Mouse (Mus musculus) forebrain, embryonic 15.5 days (tissue): Measurements from ENCODE around the gene Pon1. TPM values are rescaled to one million over a fixed set of nuclear protein-coding genes. Genes with fewer than 3 reads are reported as not detected.

Experiments used
- ATAC-seq: fragments of 200-750 bp; cut with Nextera tagmentation; replicated peaks from 2 replicates; pipeline ENCODE4 v1.8.0; 2017; ENCODE audit warnings: mild to moderate bottlenecking, moderate TSS enrichment, moderate library complexity
- H3K27ac ChIP-seq: fragments of 300-500 bp; sonication (generic); replicated peaks from 2 replicates; pipeline ENCODE4 v1.5.1; 2015; ENCODE audit warnings: mild to moderate bottlenecking, inconsistent platforms
- H3K27me3 ChIP-seq: fragments of 300-500 bp; sonication (generic); 2 replicates; pipeline ENCODE4 v1.6.1; 2015; ENCODE audit warnings: inconsistent platforms
- H3K36me3 ChIP-seq: fragments of 300-500 bp; sonication (generic); 2 replicates; pipeline ENCODE4 v1.6.1; 2015; ENCODE audit warnings: mild to moderate bottlenecking, inconsistent platforms
- H3K4me1 ChIP-seq: fragments of 300-500 bp; sonication (generic); 2 replicates; pipeline ENCODE4 v1.6.1; 2015; ENCODE audit warnings: inconsistent platforms
- H3K4me2 ChIP-seq: fragments of 300-500 bp; sonication (generic); replicated peaks from 2 replicates; pipeline ENCODE4 v1.6.1; 2015; ENCODE audit warnings: mild to moderate bottlenecking, inconsistent platforms
- H3K4me3 ChIP-seq: fragments of 300-500 bp; sonication (generic); 2 replicates; pipeline ENCODE4 v1.5.1; 2015; ENCODE audit warnings: mild to moderate bottlenecking, inconsistent platforms
- H3K9ac ChIP-seq: fragments of 300-500 bp; sonication (generic); replicated peaks from 2 replicates; pipeline ENCODE4 v1.6.1; 2015; ENCODE audit warnings: mild to moderate bottlenecking, inconsistent platforms
- H3K9me3 ChIP-seq: fragments of 300-500 bp; sonication (generic); 2 replicates; pipeline ENCODE4 v1.6.1; 2016; ENCODE audit warnings: inconsistent platforms
- WGBS: fragments of 180-500 bp; shearing (Covaris S2); methylation state at CpG from one replicate; pipeline ENCODE4 v1.1.7; 2015; ENCODE audit warnings: mixed read lengths; 5-methylcytosine and 5-hydroxymethylcytosine counted together
- polyA plus RNA-seq: library from polyadenylated mRNA; unstranded; fragments of >200 nt; fragmentation: Nextera tagmentation; extraction: Ambion mirVana; gene quantifications from 2 replicates; pipeline ENCODE4 v1.2.1, GENCODE M21; 2015

The Pon1 gene
- polyA plus RNA-seq, 1 experiment from 2014 or later = 1.1 TPM

GRCm38 (mm10) chr6:5119181-5119910 is 74.4 kb downstream of the Pon1 start:
- H3K4me1 ChIP-seq = peaks cover 10% of the 10 kb centered on the region
- H3K9ac ChIP-seq = no peak overlapping the region
- no peaks in the 10 kb centered on the region for H3K27me3 ChIP-seq
- no peak overlapping the region for H3K4me3 ChIP-seq
- H3K9me3 ChIP-seq = no peaks in the 10 kb centered on the region
- H3K27ac ChIP-seq = no peak overlapping the region
- ATAC-seq = 0 out of 2 replicates have a peak, but pooled peaks have one; percentile 27
- H3K4me2 ChIP-seq = no peak overlapping the region
- H3K36me3 ChIP-seq = peaks cover 4% of the 10 kb centered on the region
- 88% methylated on average over 15 of the region's 15 CpGs for WGBS

Other genes starting within 250 kb of the Pon1 start
- 2.9 and 3.2 TPM in 2 replicates for gene Pon3, start 62.3 kb upstream of the Pon1 start, polyA plus RNA-seq
- 20.6 and 21.8 TPM in 2 replicates for gene Pon2, start 104.5 kb upstream of the Pon1 start, polyA plus RNA-seq
- 14.2 and 15.9 TPM in 2 replicates for gene Asb4, start 189.4 kb upstream of the Pon1 start, polyA plus RNA-seq